Mouse (Mus musculus) frontal cortex, postnatal 36 days (tissue): ENCODE results near the gene Txlnb.
"Not testable (repeated sequence)": the region's sequence is repeated elsewhere in the genome, so short reads cannot be mapped to it uniquely, and the experiment has no call there.

ENCODE experiments used
- DNase-seq, 2 experiments: peaks; one replicate each; pipeline ENCODE4 v3.0.0; 2022; ENCODE audit warnings: low spot score in 2 of 2

The Txlnb gene

DNA sequence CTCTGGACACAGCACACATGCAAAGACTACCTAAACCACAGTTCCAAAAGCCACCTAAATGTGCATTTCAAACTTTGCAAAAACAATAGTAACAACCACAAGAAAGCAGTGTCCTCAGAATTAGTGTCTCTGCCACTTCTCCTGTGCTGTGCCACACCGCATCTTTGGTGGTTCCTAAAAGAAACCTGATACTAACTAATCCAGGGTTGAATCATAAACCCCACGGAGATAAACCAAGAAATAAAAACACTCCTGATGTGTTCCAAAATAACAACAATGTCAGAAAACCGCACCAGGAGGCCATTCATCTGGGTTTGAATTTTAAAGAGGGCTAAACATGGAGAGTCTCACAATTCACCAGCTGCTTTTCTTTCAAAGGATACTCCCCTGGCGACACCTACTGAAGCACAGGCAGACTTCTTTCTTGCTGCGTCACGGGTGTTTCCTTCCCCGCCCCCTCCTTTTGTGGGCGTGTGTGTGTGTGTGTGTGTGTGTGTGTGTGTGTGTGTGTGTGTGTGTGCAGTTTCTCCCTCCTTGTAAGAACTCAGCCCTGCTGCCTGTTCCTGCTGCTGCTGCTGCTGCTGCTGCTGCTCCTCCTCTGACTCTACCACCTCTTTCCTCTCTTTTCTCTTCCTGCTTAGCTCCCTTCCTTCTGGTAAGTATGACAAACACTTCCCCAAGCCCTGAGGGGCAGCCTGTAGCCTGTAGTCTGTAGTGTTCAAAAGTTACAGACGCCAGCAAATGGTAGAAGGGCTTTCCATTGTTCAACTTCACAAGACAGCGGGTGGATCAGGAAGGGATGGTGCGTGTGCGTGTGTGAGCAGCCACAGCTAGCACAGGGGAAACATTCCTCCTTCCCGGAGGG lies at the start of gene Txlnb:
Gene Txlnb, plus strand, starts transcription at position 460 of the 865 bp plus-strand sequence.
- peak; percentile 42 to 62 for DNase-seq

GRCm38 (mm10) chr10:17752478-17752877 lies 43.5 kb upstream of the Txlnb start:
- no peak for DNase-seq

- DNase-seq = no peak
Measured at GRCm38 (mm10) chr10:17759772-17760171, 36.3 kb upstream of the Txlnb start.

- no peak for DNase-seq
Measured at GRCm38 (mm10) chr10:17760750-17761613, 35.0 kb upstream of the Txlnb start.

DNA sequence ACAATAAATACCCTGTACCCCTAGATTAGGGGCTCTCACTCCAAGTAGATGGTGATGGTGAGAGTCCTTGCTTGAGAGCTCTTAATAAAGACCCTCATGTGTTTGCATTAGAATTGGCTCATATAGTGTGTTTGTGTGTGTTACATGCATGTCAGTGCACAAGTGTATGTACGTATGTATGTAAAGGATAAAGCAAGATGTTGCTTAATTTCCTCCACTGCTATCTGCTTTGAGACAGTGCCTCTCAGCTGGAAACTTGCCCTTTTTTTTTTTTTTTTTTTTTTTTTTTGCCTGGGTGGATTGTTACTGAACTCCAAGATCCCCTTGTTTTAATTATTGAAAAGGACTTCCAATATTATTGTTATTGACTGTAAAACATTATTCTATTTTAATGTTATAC lies 34.4 kb upstream of the Txlnb start:
- no peak for DNase-seq

DNA sequence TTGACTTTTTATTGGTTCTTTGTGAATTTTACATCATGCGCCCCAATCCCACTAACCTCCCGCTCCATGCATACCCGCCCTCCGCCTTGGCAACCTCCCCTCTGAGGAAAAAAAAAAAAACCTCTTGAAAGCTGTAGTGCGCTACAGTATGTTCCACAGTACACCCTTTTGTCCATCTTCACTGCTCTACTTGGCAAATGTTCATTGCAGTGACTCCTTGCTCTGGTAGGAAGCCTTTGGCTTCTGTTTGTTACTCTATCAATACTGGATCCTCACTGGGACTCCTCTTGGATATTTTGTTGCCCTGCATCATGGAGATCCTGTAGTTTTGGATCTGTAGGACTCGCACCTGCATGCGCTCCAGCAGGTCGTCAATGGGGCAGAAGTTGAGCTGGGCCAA lies 33.1 kb upstream of the Txlnb start:
- DNase-seq = no peak

GRCm38 (mm10) chr10:17769856-17770255 lies 26.2 kb upstream of the Txlnb start:
- DNase-seq = no peak

DNA sequence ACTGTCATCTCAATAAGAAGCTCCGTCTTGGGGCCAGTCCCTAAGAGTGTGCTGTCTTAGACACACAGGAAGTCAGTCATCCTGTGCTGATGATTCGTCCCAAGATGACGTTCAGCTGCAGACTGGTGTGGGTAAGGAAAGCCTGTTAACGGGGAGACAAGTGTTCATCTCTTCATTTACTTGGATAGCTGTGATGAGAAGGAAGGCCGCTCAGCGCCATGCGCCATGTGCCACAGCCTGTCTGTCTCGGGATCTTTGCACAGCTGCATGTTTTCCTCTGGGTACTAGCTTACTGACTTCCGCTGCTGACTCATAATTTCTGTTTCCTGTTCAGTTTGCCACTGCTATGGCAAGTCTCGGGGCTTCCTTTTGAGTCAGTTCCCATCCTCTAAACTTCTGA lies 23.7 kb upstream of the Txlnb start:
- DNase-seq = no peak

- no peak for DNase-seq
Measured at GRCm38 (mm10) chr10:17774366-17774765, 21.7 kb upstream of the Txlnb start.

DNA sequence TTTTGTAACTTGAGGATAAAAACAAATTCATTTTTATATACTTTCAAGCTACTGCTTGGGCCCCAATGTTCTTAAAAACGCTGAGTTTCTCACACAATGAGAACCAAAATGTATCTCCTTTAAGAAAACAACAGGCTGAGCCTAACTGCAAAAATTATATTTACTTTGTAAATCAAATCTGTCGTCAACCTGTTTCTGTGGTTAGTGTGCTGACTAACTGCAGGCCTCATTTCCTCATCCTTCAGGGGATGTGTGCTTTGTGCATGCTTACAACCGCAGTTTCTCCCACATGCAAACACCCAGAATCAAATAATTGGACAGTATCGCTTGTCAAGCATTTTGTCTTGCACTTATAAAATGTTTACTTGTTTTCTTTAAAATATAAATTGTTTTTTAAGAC lies 20.9 kb upstream of the Txlnb start:
- no peak for DNase-seq

DNA sequence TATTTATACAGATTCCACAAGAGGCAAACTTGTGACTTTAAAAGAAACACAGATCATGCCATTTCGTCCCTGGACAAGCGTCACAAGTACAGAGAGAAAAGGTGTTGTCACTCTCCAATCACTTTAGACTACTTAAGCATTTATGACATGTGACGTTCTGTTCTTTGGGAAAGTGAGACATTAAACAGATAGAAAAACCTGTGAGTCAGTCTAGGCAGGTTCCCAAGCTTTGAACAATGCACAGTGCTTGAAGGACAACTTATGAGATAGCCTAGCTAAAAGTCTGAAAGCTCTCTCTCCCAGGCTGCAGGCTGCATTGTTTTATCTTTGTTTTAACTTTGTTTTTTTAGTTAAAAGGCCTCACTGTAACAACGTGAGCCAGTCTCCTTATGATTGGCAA lies 19.3 kb upstream of the Txlnb start:
- DNase-seq = not testable (repeated sequence)

DNA sequence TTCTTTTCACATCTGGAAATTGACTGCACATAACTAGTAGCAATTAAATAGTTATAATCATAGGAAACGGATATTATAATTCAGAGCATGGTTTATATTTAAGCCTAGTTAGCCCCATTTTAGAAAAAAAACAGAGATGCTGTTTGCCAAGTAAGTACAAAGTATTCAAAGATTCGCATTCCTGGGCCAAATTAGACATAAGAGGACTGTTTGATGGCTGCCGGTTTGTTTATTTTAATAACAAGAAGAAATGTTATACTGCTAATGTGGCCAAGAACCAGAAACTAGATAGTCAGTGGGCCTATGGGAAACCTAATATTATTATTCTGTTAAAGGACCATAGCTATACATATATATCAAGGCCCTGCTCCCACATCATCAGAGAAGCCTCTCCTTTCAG lies 9.3 kb upstream of the Txlnb start:
- DNase-seq = no peak

DNA sequence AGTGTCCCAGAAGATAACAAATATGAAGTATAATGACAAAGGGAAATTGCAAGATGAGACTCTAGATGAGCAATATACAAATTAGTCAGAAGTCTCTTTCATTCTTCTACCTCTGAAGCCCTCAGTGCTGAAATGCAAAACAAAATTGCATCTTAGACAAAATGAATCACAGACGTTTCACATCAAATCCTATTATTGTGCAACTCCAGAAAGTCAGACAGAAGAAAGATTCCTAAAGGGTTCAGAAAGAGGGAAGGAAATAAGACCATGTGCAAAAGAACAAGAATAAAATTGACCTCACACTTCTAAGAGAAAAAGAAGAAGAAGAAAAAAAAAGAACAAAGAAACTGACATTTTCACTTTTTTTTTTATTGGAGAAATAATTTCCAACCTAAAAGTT lies 8.1 kb upstream of the Txlnb start:
- DNase-seq = no peak

DNA sequence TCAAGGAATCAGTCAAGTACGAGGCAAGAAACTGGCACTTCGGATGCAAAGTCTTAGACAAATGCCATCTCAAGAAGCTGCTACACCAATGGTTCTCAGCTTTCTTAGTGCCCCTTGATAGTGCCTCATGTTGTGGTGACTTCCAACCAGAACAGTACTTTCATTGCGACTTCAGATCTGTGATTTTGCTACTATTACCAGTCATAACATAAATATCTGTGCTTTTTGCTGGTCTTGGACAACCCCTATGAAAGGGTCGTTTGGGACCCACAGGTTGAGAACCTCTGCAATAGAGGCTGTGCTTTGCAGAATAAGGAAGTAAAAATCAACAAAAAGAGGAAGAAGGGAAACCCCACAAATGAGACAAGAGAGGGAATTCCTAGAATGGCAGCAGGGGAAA lies 7.7 kb upstream of the Txlnb start:
- DNase-seq = no peak

GRCm38 (mm10) chr10:17793926-17794325 lies 2.1 kb upstream of the Txlnb start:
- DNase-seq = no peak

- no peak for DNase-seq
Measured at GRCm38 (mm10) chr10:17794443-17794842, 1.6 kb upstream of the Txlnb start.

GRCm38 (mm10) chr10:17795227-17795626 lies 799 bp upstream of the Txlnb start:
- DNase-seq = no peak

- DNase-seq = no peak
Measured at GRCm38 (mm10) chr10:17796846-17797631, 1.0 kb downstream of the Txlnb start.

- DNase-seq = no peak
Measured at GRCm38 (mm10) chr10:17797681-17798080, 1.7 kb downstream of the Txlnb start.

DNA sequence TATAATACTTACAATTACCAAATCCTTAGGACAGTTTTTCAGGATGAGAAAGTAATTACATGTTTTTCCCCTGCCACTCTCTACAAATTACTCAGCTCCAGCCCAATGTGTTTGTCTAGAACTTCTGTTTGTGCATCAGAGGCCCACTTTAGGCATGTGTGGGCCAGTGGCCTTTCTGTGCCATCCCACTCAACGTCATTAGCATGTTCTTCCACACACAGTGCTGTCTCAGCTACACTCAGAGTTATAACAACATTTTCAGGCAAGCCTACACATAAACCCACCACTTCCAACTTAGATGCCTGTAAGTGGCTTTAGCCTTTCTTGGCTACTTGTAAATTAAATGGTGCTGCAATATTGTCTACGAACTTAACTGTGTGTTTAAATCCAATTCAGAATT lies 5.8 kb downstream of the Txlnb start:
- peak; percentile 16 to 24 for DNase-seq

- no peak for DNase-seq
Measured at GRCm38 (mm10) chr10:17808526-17808925, 12.5 kb downstream of the Txlnb start.

DNA sequence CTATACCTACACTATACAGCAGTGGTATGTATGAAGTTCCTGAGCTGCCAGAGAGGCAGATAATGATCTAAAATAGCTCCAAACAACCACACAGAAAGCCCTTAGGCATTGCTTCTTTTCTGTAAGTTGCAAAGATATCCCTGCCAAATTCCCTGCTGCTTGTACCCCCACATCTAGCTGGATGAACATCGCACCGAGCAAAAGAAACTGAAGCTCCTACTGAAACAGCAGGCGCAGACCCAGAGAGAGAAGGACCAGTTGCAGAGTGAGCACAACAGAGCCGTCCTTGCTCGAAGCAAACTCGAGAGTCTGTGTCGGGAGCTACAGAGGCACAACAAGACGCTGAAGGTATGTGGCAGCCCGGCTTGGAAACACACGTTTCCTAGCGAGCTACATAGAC lies 19.0 kb downstream of the Txlnb start:
- no peak for DNase-seq
